Mouse (Mus musculus) brain, embryonic 14.5 days (tissue): ENCODE results near the gene Slc1a1.

Source experiments
- CTCF ChIP-seq: fragments of 200-500 bp; IDR thresholded peaks from 2 replicates; pipeline ENCODE4 v1.5.1; 2012; ENCODE audit warnings: inconsistent platforms, mild to moderate bottlenecking, moderate library complexity, borderline replicate concordance; ENCODE audit not compliant: insufficient read depth, insufficient read length; ENCODE audit errors: extremely low read depth
- POLR2A ChIP-seq: fragments of 200-500 bp; IDR thresholded peaks from 2 replicates; pipeline ENCODE4 v1.6.1; 2012; ENCODE audit warnings: mild to moderate bottlenecking, inconsistent platforms, borderline replicate concordance; ENCODE audit not compliant: poor library complexity, insufficient read depth, insufficient read length, severe bottlenecking; ENCODE audit errors: extremely low read depth

- TF ChIP-seq CTCF (no peak), POLR2A (no peak)
Observed at GRCm38 (mm10) chr19:28926366-28926765, 91.5 kb downstream of the Slc1a1 start.
